Mouse (Mus musculus): Measurements from ENCODE around the gene Asic2. TPM values are rescaled to one million over a fixed set of nuclear protein-coding genes. Genes with fewer than 3 reads are reported as not detected.
A peak's percentile ranks its signal among the peaks of the same experiment; 100 is the strongest.

Asic2 gene
- total and polyA plus RNA-seq, 2 experiments from 2014 or later: 19.8 to 60.2 TPM

GRCm38 (mm10) chr11:81454111-81454510, 514.1 kb downstream of the Asic2 start:
- TF ChIP-seq CTCF (IDR thresholded peaks at IDR 0.05): no peak
- no peak overlapping the region for H3K9ac ChIP-seq (replicated peaks; ENCODE audit: low read length, poor library complexity, severe bottlenecking)
- H3K4me1 ChIP-seq (ENCODE audit: insufficient read depth, low read length): peaks cover 7% of the 10 kb centered on the region
- H3K9me3 ChIP-seq (ENCODE audit: low read length): no peaks in the 10 kb centered on the region
- no peak overlapping the region for H3K4me2 ChIP-seq (ENCODE audit: low read depth, low read length, poor library complexity, severe bottlenecking)
- DNase-seq (ENCODE audit: low spot score) (peak; percentile 69), ATAC-seq (ENCODE audit: low FRiP score) (no peak)
- peak overlapping the region; percentile 47; the same call in 1 of the 2 replicates for H3K27ac ChIP-seq (ENCODE audit: low read depth, low read length)
- no peaks in the 10 kb centered on the region for H3K27me3 ChIP-seq (ENCODE audit: insufficient read depth, low read length)
- 11% methylated on average over 1 of the region's 1 CpGs for WGBS
- no peak overlapping the region for H3K4me3 ChIP-seq (ENCODE audit: low read depth, low read length)
- H3K36me3 ChIP-seq (ENCODE audit: insufficient read depth, low read length): no peaks in the 10 kb centered on the region

DNA sequence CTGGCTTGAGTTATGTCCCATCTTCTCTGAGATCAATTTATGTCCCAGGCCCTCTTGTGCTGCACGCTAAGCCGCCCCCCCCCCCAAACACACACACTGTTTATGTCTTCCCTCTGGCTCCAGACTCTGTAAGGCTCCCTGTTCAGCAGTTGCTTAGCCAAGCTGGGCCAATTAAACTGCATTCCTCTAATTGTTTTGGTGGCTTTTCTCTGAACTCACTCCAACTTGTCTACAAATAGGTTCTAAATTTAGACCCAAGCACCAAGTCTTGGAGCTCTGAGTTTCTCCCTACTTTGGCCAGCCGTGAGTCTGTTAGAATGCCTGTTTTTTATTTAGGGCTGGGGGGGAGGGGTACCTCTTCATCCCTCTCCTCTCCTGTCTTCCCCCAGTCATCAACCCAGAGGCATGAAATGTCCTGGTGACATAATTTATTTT, 519.0 kb downstream of the Asic2 start:
- H3K36me3 ChIP-seq (ENCODE audit: insufficient read depth, low read length): no peaks in the 10 kb centered on the region
- H3K27ac ChIP-seq (ENCODE audit: low read depth, low read length): no peak overlapping the region
- H3K9ac ChIP-seq (replicated peaks; ENCODE audit: low read length, poor library complexity, severe bottlenecking): no peak overlapping the region
- no peaks in the 10 kb centered on the region for H3K9me3 ChIP-seq (ENCODE audit: low read length)
- H3K4me1 ChIP-seq (ENCODE audit: insufficient read depth, low read length): peaks cover 5% of the 10 kb centered on the region
- no peak overlapping the region for H3K4me3 ChIP-seq (ENCODE audit: low read depth, low read length)
- H3K4me2 ChIP-seq (ENCODE audit: low read depth, low read length, poor library complexity, severe bottlenecking): no peak overlapping the region
- TF ChIP-seq CTCF (IDR thresholded peaks at IDR 0.05): no peak
- ATAC-seq (ENCODE audit: low FRiP score) (no peak), DNase-seq (ENCODE audit: low spot score) (peak; percentile 55)
- no peaks in the 10 kb centered on the region for H3K27me3 ChIP-seq (ENCODE audit: insufficient read depth, low read length)
- 39% methylated on average over 3 of the region's 3 CpGs for WGBS

DNA sequence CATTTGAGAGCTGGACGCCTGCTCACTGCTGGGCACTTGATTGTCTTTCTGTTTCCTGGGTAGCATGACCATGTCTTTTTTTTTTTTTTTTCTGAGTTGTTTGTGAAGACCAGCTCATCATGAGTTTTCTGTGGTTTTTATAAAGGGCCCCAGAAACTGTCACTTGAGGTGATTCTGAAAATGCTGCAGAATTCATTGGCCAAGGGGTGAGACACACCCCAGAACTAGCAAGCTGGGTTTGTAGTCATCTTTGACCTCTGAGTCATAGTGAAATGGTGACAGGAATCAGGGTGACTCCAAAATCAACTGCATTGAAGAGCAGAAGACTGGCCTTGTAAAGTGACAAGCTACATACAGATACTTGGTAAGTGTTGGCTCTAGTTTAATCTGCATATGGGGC, 521.9 kb downstream of the Asic2 start:
- no peak overlapping the region for H3K4me2 ChIP-seq (ENCODE audit: low read depth, low read length, poor library complexity, severe bottlenecking)
- no peak overlapping the region for H3K27ac ChIP-seq (ENCODE audit: low read depth, low read length)
- H3K4me1 ChIP-seq (ENCODE audit: insufficient read depth, low read length): no peaks in the 10 kb centered on the region
- DNase-seq (ENCODE audit: low spot score) (no peak), ATAC-seq (ENCODE audit: low FRiP score) (no peak)
- no peaks in the 10 kb centered on the region for H3K36me3 ChIP-seq (ENCODE audit: insufficient read depth, low read length)
- H3K4me3 ChIP-seq (ENCODE audit: low read depth, low read length): no peak overlapping the region
- TF ChIP-seq CTCF (IDR thresholded peaks at IDR 0.05): no peak
- WGBS: 74% methylated on average over 1 of the region's 1 CpGs
- no peaks in the 10 kb centered on the region for H3K27me3 ChIP-seq (ENCODE audit: insufficient read depth, low read length)
- H3K9ac ChIP-seq (replicated peaks; ENCODE audit: low read length, poor library complexity, severe bottlenecking): no peak overlapping the region
- no peaks in the 10 kb centered on the region for H3K9me3 ChIP-seq (ENCODE audit: low read length)

DNA sequence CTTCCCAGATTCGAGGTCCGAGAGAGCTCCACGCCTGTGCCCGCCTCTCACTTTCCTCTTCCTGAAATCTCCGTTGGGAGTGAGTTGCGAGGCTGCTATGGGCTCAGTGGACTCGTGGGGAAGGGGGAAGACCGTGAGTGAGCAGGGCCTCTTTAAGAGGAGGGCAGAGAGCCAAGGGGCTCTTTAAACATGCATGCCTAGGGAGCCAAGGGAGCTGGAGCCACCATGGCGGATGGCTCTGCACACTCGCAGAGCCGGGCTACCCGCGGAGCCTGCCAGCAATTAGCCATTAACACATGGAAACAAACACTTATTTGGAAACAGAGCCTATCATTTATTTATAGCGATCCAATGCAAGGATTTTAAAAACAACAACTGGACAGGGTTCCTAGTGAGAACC, 541.4 kb downstream of the Asic2 start:
- no peak overlapping the region for H3K4me3 ChIP-seq (ENCODE audit: low read depth, low read length)
- ATAC-seq (ENCODE audit: low FRiP score) (0 out of 2 replicates have a peak, but pooled peaks have one; percentile 41), DNase-seq (ENCODE audit: low spot score) (peak; percentile 68)
- WGBS: 43% methylated on average over 14 of the region's 14 CpGs
- no peaks in the 10 kb centered on the region for H3K9me3 ChIP-seq (ENCODE audit: low read length)
- H3K4me1 ChIP-seq (ENCODE audit: insufficient read depth, low read length): no peaks in the 10 kb centered on the region
- TF ChIP-seq CTCF (IDR thresholded peaks at IDR 0.05): no peak
- H3K4me2 ChIP-seq (ENCODE audit: low read depth, low read length, poor library complexity, severe bottlenecking): peak overlapping the region; percentile 15
- H3K27ac ChIP-seq (ENCODE audit: low read depth, low read length): no peak overlapping the region
- H3K27me3 ChIP-seq (ENCODE audit: insufficient read depth, low read length): no peaks in the 10 kb centered on the region
- no peak overlapping the region for H3K9ac ChIP-seq (replicated peaks; ENCODE audit: low read length, poor library complexity, severe bottlenecking)
- H3K36me3 ChIP-seq (ENCODE audit: insufficient read depth, low read length): no peaks in the 10 kb centered on the region

GRCm38 (mm10) chr11:81419112-81419511, 549.1 kb downstream of the Asic2 start:
- DNase-seq (ENCODE audit: low spot score) (no peak), ATAC-seq (ENCODE audit: low FRiP score) (no peak)
- Histone ChIP-seq H3K27ac (ENCODE audit: low read depth, low read length) (no peak overlapping the region), H3K9me3 (ENCODE audit: low read length) (no peaks in the 10 kb centered on the region), H3K9ac (replicated peaks; ENCODE audit: low read length, poor library complexity, severe bottlenecking) (no peak overlapping the region), H3K27me3 (ENCODE audit: insufficient read depth, low read length) (no peaks in the 10 kb centered on the region), H3K4me2 (ENCODE audit: low read depth, low read length, poor library complexity, severe bottlenecking) (no peak overlapping the region), H3K4me3 (ENCODE audit: low read depth, low read length) (no peak overlapping the region), H3K36me3 (ENCODE audit: insufficient read depth, low read length) (no peaks in the 10 kb centered on the region), H3K4me1 (ENCODE audit: insufficient read depth, low read length) (no peaks in the 10 kb centered on the region)
- 92% methylated on average over 3 of the region's 3 CpGs for WGBS
- no peak for TF ChIP-seq CTCF (IDR thresholded peaks at IDR 0.05)

- Histone ChIP-seq H3K4me2 (ENCODE audit: low read depth, low read length, poor library complexity, severe bottlenecking) (no peak overlapping the region), H3K27me3 (ENCODE audit: insufficient read depth, low read length) (no peaks in the 10 kb centered on the region), H3K4me3 (ENCODE audit: low read depth, low read length) (no peak overlapping the region), H3K36me3 (ENCODE audit: insufficient read depth, low read length) (no peaks in the 10 kb centered on the region), H3K9ac (replicated peaks; ENCODE audit: low read length, poor library complexity, severe bottlenecking) (no peak overlapping the region), H3K9me3 (ENCODE audit: low read length) (no peaks in the 10 kb centered on the region), H3K27ac (ENCODE audit: low read depth, low read length) (no peak overlapping the region), H3K4me1 (ENCODE audit: insufficient read depth, low read length) (no peaks in the 10 kb centered on the region)
- DNase-seq (ENCODE audit: low spot score) (no peak), ATAC-seq (ENCODE audit: low FRiP score) (no peak)
- 97% methylated on average over 4 of the region's 4 CpGs for WGBS
- TF ChIP-seq CTCF (IDR thresholded peaks at IDR 0.05): no peak
These were observed 550.2 kb downstream of the Asic2 start for GRCm38 (mm10) chr11:81418027-81418426.

Measured in midbrain, postnatal 0 days (tissue).